Mouse (Mus musculus) hindbrain, embryonic 16.5 days (tissue): ENCODE data around the gene Uckl1. TPM values are rescaled to one million over a fixed set of nuclear protein-coding genes. Genes with fewer than 3 reads are reported as not detected.

Experiments used
- ATAC-seq: fragments of 200-750 bp; cut with Nextera tagmentation; 2 replicates; pipeline ENCODE4 v1.8.0; 2017; ENCODE audit warnings: moderate TSS enrichment, moderate library complexity
- H3K27ac ChIP-seq: fragments of 300-500 bp; sonication (generic); 2 replicates; pipeline ENCODE4 v1.5.1; 2014; ENCODE audit warnings: low read depth, mild to moderate bottlenecking, control low read depth, low read length, moderate library complexity
- H3K27me3 ChIP-seq: fragments of 300-500 bp; sonication (generic); replicated peaks from 2 replicates; pipeline ENCODE4 v1.6.1; 2014; ENCODE audit warnings: low read length; ENCODE audit not compliant: control insufficient read depth, insufficient read depth
- H3K36me3 ChIP-seq: fragments of 300-500 bp; sonication (generic); 2 replicates; pipeline ENCODE4 v1.6.1; 2014; ENCODE audit warnings: mild to moderate bottlenecking, low read length, moderate library complexity, mixed read lengths; ENCODE audit not compliant: control insufficient read depth, insufficient read depth
- H3K4me1 ChIP-seq: fragments of 300-500 bp; sonication (generic); 2 replicates; pipeline ENCODE4 v1.6.1; 2014; ENCODE audit warnings: low read depth, low read length; ENCODE audit not compliant: control insufficient read depth, insufficient read depth
- H3K4me2 ChIP-seq: fragments of 300-500 bp; sonication (generic); 2 replicates; pipeline ENCODE4 v1.6.1; 2014; ENCODE audit warnings: mild to moderate bottlenecking, low read length, control low read depth, moderate library complexity
- H3K4me3 ChIP-seq: fragments of 300-500 bp; sonication (generic); 2 replicates; pipeline ENCODE4 v1.5.1; 2014; ENCODE audit warnings: mild to moderate bottlenecking, low read length, control low read depth, moderate library complexity
- H3K9ac ChIP-seq: fragments of 300-500 bp; sonication (generic); 2 replicates; pipeline ENCODE4 v1.6.1; 2014; ENCODE audit warnings: low read depth, mild to moderate bottlenecking, control low read depth, low read length, moderate library complexity
- H3K9me3 ChIP-seq: fragments of 300-500 bp; sonication (generic); 2 replicates; pipeline ENCODE4 v1.6.1; 2014; ENCODE audit warnings: mild to moderate bottlenecking, low read length, moderate library complexity; ENCODE audit not compliant: control insufficient read depth
- WGBS: fragments of 180-500 bp; shearing (Covaris S2); extraction: QIAGEN DNeasy Blood & Tissue Kit; methylation state at CpG from one replicate; pipeline ENCODE4 v1.1.7; 2014; 5-methylcytosine and 5-hydroxymethylcytosine counted together
- polyA plus RNA-seq: library from polyadenylated mRNA; unstranded; fragments of >200 nt; fragmentation: Nextera tagmentation; extraction: Ambion mirVana; gene quantifications from 2 replicates; pipeline ENCODE4 v1.2.1, GENCODE M21; 2015

Uckl1 gene
- polyA plus RNA-seq, 1 experiment from 2014 or later: 59.4 TPM

DNA sequence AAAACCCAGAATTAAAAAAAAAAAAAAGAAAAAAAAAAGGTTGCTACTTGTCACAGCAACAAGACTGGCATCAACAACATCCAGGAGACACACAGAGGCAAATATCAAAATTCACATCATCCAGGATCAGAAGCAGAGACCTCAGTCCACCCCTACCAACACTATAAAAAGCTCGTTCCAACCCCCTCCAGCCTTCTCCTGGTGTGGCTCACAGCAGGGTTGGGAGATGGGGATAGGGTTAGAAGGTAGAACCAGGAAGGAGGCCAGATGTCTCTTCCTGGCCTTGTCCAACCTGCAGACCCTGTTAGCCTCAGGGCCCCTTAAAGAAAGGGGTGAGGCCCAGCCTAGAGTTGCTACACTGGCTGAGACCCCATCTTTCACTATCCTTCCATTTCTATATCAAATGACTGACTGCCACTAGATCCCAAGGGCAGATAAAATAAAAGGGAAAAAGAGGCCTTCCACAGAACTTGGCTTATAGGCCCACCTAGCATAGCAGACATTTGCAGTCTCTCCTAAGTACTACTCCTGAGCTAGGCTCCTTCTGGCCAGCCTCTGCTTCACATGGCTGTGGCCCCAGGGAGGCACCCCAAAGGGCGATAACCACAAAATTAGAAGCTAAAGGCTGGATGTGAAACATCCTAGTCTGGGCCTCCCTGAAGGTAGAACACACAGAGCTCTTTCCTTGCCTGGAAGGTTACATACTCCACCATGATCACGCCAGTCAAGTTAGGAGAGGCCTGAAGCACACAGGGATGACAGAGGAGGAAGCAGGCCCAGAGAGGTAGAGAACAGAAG lies 1.0 kb downstream of the Uckl1 start:
- Histone ChIP-seq H3K27me3 (no peaks in the 10 kb centered on the region), H3K9me3 (no peaks in the 10 kb centered on the region), H3K27ac (no peak overlapping the region), H3K36me3 (peaks cover 37% of the 10 kb centered on the region), H3K4me2 (no peak overlapping the region), H3K4me3 (no peak overlapping the region), H3K9ac (no peak overlapping the region), H3K4me1 (peaks cover 17% of the 10 kb centered on the region)
- WGBS: 92% methylated on average over 3 of the region's 3 CpGs
- ATAC-seq: no peak

DNA sequence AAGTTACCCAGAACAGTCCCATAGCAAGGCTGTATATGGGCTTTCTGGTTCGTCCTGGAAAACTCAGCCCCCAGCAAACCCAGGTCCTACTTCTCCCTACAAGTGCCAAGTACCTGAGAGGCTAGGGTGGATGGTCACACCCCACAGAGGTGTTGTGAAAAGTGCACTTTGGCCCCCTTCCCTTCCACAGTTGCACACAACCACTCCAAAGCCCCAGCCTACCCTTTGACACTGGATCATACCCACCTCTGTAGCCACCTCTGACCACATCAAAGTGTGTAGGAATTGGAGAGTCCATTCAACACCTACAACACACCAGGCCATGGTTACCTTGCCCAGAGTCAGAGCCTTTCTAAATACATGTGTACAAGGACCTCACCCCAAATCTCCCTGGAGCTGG lies 1.8 kb downstream of the Uckl1 start:
- Histone ChIP-seq H3K4me2 (no peak overlapping the region), H3K4me3 (no peak overlapping the region), H3K9ac (no peak overlapping the region), H3K27ac (no peak overlapping the region), H3K36me3 (peaks cover 32% of the 10 kb centered on the region), H3K4me1 (peaks cover 20% of the 10 kb centered on the region), H3K27me3 (no peaks in the 10 kb centered on the region), H3K9me3 (no peaks in the 10 kb centered on the region)
- ATAC-seq: no peak
- 95% methylated on average over 1 of the region's 1 CpGs for WGBS

DNA sequence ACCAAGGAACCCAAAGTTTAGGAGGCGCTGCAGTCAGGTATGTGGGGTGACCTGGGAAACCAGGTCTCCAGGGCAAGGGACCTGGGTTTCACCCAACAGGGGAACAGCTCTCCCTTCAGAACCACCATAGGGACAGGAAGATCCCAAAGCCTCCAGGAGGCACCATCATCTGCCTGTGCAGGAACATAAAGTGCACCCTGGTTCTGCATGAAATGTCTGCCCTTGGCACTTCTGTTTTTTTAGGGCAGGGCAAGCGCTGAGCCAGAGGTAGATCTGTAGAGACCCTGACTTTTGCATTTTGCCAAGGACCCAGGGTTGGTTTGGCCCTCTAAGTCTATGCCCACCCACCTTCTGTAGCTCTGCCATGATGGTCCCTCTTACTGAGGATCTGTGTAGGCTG lies 2.3 kb downstream of the Uckl1 start:
- Histone ChIP-seq H3K27ac (peak overlapping the region; percentile 91), H3K4me2 (peak overlapping the region; percentile 96), H3K9me3 (no peaks in the 10 kb centered on the region), H3K36me3 (peaks cover 28% of the 10 kb centered on the region), H3K4me3 (no peak overlapping the region), H3K27me3 (no peaks in the 10 kb centered on the region), H3K4me1 (peaks cover 22% of the 10 kb centered on the region), H3K9ac (no peak overlapping the region; the same call in 1 of the 2 replicates)
- WGBS: 83% methylated on average over 2 of the region's 2 CpGs
- ATAC-seq: peak; percentile 5; the same call in 1 of the 2 replicates

DNA sequence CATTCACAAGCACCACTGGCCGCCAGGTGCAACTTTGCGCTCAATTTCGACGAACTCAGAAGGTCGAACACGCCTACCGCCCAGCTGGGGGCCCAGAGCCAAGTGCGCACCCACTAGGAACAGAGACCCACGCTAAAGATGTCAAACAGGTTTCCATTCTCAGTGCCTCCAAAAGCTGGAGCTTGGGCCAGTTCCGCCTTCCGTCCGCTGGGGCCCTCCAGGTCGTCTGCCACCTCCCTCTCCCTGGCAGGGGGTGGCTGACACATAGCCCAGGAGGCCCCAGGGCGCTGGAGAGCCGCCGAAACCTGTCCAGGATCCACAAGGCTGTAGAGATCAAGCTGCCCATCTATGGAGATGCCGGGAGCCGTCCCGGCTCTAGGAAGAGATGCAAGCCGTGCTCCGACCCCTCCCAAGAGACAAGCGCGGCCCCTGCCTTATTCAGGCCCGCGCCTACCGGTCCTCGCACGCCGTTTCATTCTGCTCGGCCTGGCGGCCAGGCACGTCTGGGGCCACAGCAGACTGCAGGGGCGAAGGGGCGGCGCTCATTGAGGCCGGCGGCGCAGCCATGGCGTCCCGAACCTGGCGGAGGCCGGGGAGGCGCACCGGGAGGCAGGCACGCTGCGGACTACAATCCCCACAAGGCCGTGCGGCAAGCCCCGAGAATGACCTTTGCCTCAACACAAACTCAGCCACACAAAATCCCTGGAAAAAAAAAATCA lies 3.1 kb downstream of the Uckl1 start:
- Histone ChIP-seq H3K9me3 (no peaks in the 10 kb centered on the region), H3K27ac (peak overlapping the region; percentile 91), H3K4me1 (peaks cover 24% of the 10 kb centered on the region), H3K9ac (peak overlapping the region; percentile 91), H3K27me3 (no peaks in the 10 kb centered on the region), H3K4me3 (peak overlapping the region; percentile 70), H3K36me3 (peaks cover 21% of the 10 kb centered on the region), H3K4me2 (peak overlapping the region; percentile 96)
- ATAC-seq: peak; percentile 76
- WGBS: under 1% methylated on average over 49 of the region's 49 CpGs

DNA sequence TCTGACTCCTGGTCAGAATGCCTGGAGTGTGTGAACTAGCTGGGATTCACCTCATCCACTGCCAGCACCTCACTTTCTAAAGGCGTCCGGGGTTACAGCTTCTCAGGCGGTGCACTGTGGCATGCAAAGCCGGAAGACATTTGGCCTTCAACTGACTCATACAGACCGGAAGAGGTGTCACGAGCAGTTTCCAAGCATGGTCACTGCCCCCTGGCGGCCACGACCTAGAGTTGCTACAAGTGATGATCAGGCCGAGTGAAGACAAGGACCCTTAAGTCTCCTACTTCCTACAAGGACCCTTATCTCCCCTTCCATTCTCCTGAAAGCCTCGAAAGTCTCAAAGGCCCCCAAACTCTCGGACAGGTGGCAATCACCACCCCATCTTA lies 3.7 kb downstream of the Uckl1 start:
- WGBS: under 1% methylated on average over 11 of the region's 11 CpGs
- H3K4me3 ChIP-seq: peak overlapping the region; percentile 70
- H3K9ac ChIP-seq: peak overlapping the region; percentile 91
- no peaks in the 10 kb centered on the region for H3K27me3 ChIP-seq
- peaks cover 16% of the 10 kb centered on the region for H3K36me3 ChIP-seq
- H3K9me3 ChIP-seq: no peaks in the 10 kb centered on the region
- peak overlapping the region; percentile 91 for H3K27ac ChIP-seq
- peaks cover 24% of the 10 kb centered on the region for H3K4me1 ChIP-seq
- ATAC-seq: peak; percentile 79
- H3K4me2 ChIP-seq: peak overlapping the region; percentile 96

DNA sequence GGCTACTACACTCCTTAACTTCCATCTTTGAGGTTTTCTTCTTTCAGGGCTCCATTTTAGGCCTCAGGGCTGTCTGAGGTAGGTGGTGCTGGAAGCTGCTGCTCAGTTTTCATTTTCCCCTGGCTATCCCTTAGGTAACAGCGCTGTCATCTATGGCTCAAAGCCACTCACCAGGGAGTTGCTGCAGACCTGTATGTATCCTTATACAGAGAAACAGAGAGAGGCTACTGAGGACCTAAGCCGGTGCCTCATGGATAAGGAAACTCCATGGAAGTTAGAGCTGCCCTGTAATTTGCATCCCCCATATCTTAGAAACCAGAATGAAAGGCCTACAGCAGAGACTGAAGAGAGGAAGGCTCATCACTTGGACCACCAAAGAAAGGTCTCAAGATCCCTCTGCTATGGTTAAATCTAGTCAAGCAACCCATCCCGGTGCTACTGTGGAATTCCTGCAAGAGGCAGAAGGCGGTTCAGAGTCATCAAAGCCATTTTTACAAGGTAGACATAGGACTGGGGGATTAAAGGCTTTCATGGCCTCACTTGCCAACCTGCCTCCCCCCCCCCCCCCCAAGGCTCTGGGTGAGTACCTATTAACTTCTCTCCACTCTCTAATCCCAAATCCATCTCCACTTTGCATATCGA lies 4.4 kb downstream of the Uckl1 start:
- no peak for ATAC-seq
- Histone ChIP-seq H3K27me3 (no peaks in the 10 kb centered on the region), H3K27ac (no peak overlapping the region), H3K4me1 (peaks cover 24% of the 10 kb centered on the region), H3K9ac (peak overlapping the region; percentile 91), H3K4me3 (peak overlapping the region; percentile 70), H3K36me3 (peaks cover 14% of the 10 kb centered on the region), H3K9me3 (no peaks in the 10 kb centered on the region), H3K4me2 (peak overlapping the region; percentile 96)
- WGBS: 76% methylated on average over 5 of the region's 5 CpGs

DNA sequence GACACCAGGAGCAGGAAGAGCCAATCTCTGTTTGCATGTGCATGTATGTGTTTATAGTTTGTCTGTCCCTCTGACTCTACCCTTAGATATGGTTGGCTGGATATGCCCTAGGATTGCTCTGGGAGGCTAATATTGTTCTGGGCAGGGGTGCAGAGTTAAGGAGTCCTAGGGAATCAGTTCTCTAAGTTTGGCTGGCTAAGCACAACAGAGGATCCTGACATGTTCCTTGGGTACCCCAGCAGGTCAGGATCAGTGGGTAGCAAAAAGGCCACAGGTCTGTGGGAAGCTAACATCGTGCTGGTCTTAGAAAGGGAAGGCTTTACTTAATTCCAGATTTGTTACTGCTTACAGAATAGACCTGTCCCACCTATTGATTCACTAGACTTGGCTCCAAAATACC lies 5.0 kb downstream of the Uckl1 start:
- no peak overlapping the region for H3K9ac ChIP-seq

DNA sequence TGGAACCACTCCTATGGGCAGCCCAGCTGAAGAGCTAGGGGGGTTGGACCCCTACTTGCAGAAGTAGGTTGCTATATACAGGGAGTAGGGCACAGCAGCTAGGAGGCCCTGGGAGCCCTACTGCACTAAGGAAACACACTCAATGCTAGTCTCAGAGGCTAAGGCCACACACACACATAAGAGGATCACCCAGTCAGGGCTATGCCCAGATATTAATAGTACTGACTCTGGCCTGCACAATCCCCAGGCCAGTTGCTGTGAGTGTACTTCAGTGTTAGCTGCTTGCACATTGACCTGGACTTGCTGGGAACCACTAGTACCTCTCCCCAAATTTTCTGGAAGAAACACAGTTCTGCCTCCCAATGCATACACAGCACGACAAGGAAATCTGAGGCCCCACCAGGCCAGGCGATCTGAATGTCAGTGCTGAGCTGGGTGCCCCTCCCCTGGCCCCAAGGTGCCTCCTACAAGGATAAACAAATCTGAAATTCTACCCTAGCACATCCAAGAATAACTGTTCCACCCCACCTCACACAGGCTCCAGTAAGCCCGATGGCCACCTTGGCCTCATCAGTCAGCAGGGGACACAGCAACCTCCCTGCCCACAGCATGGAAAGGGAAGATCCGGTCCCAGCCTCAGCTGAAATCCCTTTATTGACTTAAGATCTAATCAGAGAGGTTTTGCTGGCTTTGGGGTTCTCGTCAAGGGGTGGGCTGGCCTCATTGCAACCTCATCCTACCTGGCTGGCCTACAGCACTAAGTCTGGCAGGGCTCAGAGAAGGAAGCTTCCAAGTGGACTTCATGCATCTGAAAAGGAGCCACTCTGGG lies 5.7 kb downstream of the Uckl1 start:
- Histone ChIP-seq H3K4me2 (no peak overlapping the region), H3K36me3 (peaks cover 5% of the 10 kb centered on the region), H3K27ac (no peak overlapping the region), H3K27me3 (no peaks in the 10 kb centered on the region), H3K4me3 (no peak overlapping the region), H3K9me3 (no peaks in the 10 kb centered on the region), H3K9ac (no peak overlapping the region), H3K4me1 (peaks cover 24% of the 10 kb centered on the region)
- 78% methylated on average over 5 of the region's 5 CpGs for WGBS
- no peak for ATAC-seq

More for the DNA sequence above, 5.0 kb downstream of the Uckl1 start:
- Histone ChIP-seq H3K9me3 (no peaks in the 10 kb centered on the region), H3K4me2 (no peak overlapping the region), H3K4me3 (no peak overlapping the region), H3K27me3 (no peaks in the 10 kb centered on the region), H3K4me1 (peaks cover 24% of the 10 kb centered on the region), H3K27ac (no peak overlapping the region), H3K36me3 (peaks cover 12% of the 10 kb centered on the region; the same call in 1 of the 2 replicates)
- ATAC-seq: no peak
- WGBS: 100% methylated on average over 1 of the region's 1 CpGs
